Mouse (Mus musculus) ES-E14 (cell line): ENCODE data around the gene Tspear. TPM values are rescaled to one million over a fixed set of nuclear protein-coding genes. Genes with fewer than 3 reads are reported as not detected.

Source experiments
- DNase-seq: peaks from one replicate; pipeline ENCODE4 v3.0.0-alpha.2; 2013; ENCODE audit warnings: low read depth, low spot score
- H3K27ac ChIP-seq: 2 replicates; pipeline ENCODE4 v1.5.1; 2012; ENCODE audit warnings: low read depth, mild to moderate bottlenecking, low read length, moderate library complexity, mixed read lengths; ENCODE audit not compliant: poor library complexity, insufficient read depth, severe bottlenecking
- H3K36me3 ChIP-seq: 2 replicates; pipeline ENCODE4 v1.6.1; 2012; ENCODE audit warnings: mild to moderate bottlenecking, low read length, moderate library complexity, mixed read lengths; ENCODE audit not compliant: control insufficient read depth, poor library complexity, insufficient read depth, severe bottlenecking
- H3K4me1 ChIP-seq, 2 experiments: fragments of 150-350 bp in 1 of 2; sonication (generic) in 1 of 2; 2 replicates each; pipeline ENCODE4 v1.6.1; 2012; ENCODE audit warnings: low read length in 2 of 2, mild to moderate bottlenecking in 1 of 2, mixed read lengths in 1 of 2; ENCODE audit not compliant: control insufficient read depth in 2 of 2, insufficient read depth in 2 of 2, poor library complexity in 1 of 2
- H3K4me3 ChIP-seq, 2 experiments: fragments of 150-350 bp in 1 of 2; sonication (generic) in 1 of 2; 2 replicates each; pipeline ENCODE4 v1.5.1; 2012; ENCODE audit warnings: low read length in 2 of 2, low read depth in 1 of 2, mild to moderate bottlenecking in 1 of 2, mixed read lengths in 1 of 2; ENCODE audit not compliant: insufficient read depth in 1 of 2, poor library complexity in 1 of 2, severe bottlenecking in 1 of 2
- H3K9ac ChIP-seq: 2 replicates; pipeline ENCODE4 v1.6.1; 2012; ENCODE audit warnings: low read depth, mild to moderate bottlenecking, low read length, mixed read lengths; ENCODE audit not compliant: poor library complexity, insufficient read depth, severe bottlenecking
- H3K9me3 ChIP-seq: fragments of 150-350 bp; sonication (generic); 2 replicates; pipeline ENCODE4 v1.6.1; 2012; ENCODE audit warnings: low read depth, mild to moderate bottlenecking, low read length; ENCODE audit not compliant: control insufficient read depth, insufficient read depth
- CHD2 ChIP-seq: IDR thresholded peaks from 2 replicates; pipeline ENCODE4 v1.6.1; 2014; ENCODE audit warnings: mild to moderate bottlenecking, low read depth, low read length, inconsistent platforms
- HCFC1 ChIP-seq: IDR thresholded peaks from 2 replicates; pipeline ENCODE4 v1.6.1; 2012; ENCODE audit warnings: low read length, inconsistent platforms, borderline replicate concordance; ENCODE audit not compliant: insufficient read depth
- MAFK ChIP-seq: IDR thresholded peaks from 2 replicates; pipeline ENCODE4 v1.6.1; 2014; ENCODE audit warnings: mild to moderate bottlenecking, low read depth, low read length, inconsistent platforms; ENCODE audit not compliant: insufficient read depth
- ZC3H11A ChIP-seq: IDR thresholded peaks from 2 replicates; pipeline ENCODE4 v1.6.1; 2012; ENCODE audit warnings: low read depth, mild to moderate bottlenecking, inconsistent platforms, low read length, borderline replicate concordance
- ZNF384 ChIP-seq: IDR thresholded peaks from 2 replicates; pipeline ENCODE4 v1.6.1; 2012; ENCODE audit warnings: low read depth, low read length, inconsistent platforms
- in situ Hi-C, 2 experiments: fragments of 600-800 bp; cut with MboI; formaldehyde crosslinking; loops; one replicate each; pipeline ENCODE4 v1.15.1; 2025; ENCODE audit warnings: low sequenced_read_pairs in 2 of 2, inconsistent platforms in 1 of 2; ENCODE audit not compliant: unreplicated experiment in 2 of 2
- total RNA-seq: library from RNA; depleted of rRNA; stranded (reverse); fragments of 300-350 nt; gene quantifications from 2 replicates; pipeline ENCODE4 v1.2.3, GENCODE M21; 2012

The Tspear gene
- total RNA-seq, 1 experiment, result 0.49 TPM

DNA sequence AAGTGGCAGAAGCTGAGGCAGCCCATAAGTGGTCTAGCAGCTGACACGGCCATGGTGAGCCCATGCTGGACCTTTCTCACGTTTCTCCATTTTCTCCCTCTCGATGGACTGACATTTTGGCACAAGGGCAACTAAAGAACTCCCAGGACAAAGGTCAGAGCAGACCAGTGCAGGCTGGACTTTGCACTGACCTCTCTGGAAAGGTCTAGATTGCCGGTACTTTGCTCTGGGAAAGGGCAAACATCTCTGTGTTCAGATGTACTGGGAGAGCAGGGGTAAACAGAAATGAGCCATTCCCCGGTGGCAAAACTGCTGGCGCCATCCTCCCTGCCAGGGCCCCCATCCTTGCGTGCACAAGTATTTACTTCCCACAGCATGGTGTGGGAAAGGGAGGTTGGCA lies 213.8 kb downstream of the Tspear start:
- in situ Hi-C loops, result no loop called here
- H3K27ac ChIP-seq, result no peak overlapping the region
- no peak overlapping the region for H3K9ac ChIP-seq
- no peaks in the 10 kb centered on the region for H3K9me3 ChIP-seq
- peaks cover 0 to 3% of the 10 kb centered on the region in 2 experiments; a peak in 2 of 4 replicates for H3K4me1 ChIP-seq
- DNase-seq, result no peak
- H3K36me3 ChIP-seq, result peaks cover 9% of the 10 kb centered on the region; the same call in 1 of the 2 replicates
- TF ChIP-seq MAFK (no peak), ZC3H11A (no peak), CHD2 (no peak), ZNF384 (no peak), HCFC1 (no peak)
- no peak overlapping the region for H3K4me3 ChIP-seq

DNA sequence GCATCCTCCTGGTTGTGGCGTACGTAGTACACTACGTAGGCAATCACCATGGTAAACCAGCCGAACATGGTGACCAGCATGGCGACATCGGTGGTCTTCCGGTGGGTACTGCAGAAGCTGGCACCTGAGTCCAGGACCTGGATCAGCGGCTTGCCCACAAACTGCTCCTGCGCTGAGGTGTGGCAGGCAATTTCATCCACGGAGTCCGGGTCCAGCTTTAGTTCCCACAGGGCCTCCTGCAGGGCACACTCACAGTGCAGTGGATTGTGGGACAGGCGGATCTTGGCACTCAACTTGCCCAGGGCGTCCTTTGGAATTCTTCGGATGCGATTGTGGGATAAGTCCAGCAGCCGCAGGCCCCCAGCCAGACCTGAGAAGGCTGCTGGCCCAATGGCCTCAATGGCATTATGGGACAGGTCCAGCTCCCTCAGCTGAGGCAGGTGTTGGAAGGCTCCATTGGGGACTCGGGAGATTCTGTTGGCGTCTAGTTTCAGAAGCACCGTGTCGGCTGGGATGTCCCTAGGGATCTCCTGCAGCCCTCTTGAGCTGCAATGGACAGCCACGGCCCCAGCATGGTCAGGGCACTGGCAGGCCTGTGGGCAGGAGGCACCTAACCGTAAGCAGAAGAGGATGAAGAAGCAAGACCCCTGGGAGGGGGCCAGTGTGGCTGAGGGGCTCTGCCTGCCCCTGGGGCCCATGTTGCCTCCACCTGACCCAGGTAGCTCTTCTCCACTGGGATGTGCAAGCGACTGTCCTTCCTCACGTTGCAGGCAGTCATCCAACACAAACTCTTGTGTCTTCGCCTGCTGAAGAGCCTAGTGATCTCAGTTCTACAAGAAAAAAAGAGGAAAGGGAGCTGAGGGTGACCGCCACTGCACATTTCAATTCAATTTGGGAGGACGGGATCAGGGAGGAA lies 214.8 kb downstream of the Tspear start:
- Histone ChIP-seq H3K9ac (peak overlapping the region; percentile 16; the same call in 1 of the 2 replicates), H3K4me3 (peak overlapping the region; percentile 85 to 95; a peak in 3 of 4 replicates), H3K27ac (no peak overlapping the region), H3K9me3 (no peaks in the 10 kb centered on the region), H3K4me1 (peaks cover 0 to 3% of the 10 kb centered on the region in 2 experiments; a peak in 2 of 4 replicates), H3K36me3 (peaks cover 9% of the 10 kb centered on the region; the same call in 1 of the 2 replicates)
- TF ChIP-seq MAFK (no peak), ZNF384 (no peak), CHD2 (no peak), ZC3H11A (no peak), HCFC1 (no peak)
- DNase-seq, result no peak
- in situ Hi-C loops, result no loop called here

GRCm38 (mm10) chr10:77901871-77902210 lies 215.5 kb downstream of the Tspear start:
- Histone ChIP-seq H3K9ac (peak overlapping the region; percentile 91), H3K9me3 (no peaks in the 10 kb centered on the region), H3K4me3 (peak overlapping the region; percentile 85 to 95), H3K36me3 (peaks cover 9% of the 10 kb centered on the region; the same call in 1 of the 2 replicates), H3K27ac (no peak overlapping the region), H3K4me1 (peaks cover 0 to 3% of the 10 kb centered on the region in 2 experiments; a peak in 2 of 4 replicates)
- no peak for TF ChIP-seq MAFK
- no peak for TF ChIP-seq HCFC1
- no peak for TF ChIP-seq CHD2
- no peak for TF ChIP-seq ZC3H11A
- no peak for TF ChIP-seq ZNF384
- DNase-seq, result no peak
- in situ Hi-C loops, result no loop called here

GRCm38 (mm10) chr10:77902211-77902893 lies 216.0 kb downstream of the Tspear start, which contains the start of gene Lrrc3:
Lrrc3 (minus strand) TSS chr10:77902536.
- Histone ChIP-seq H3K4me1 (peaks cover 0 to 3% of the 10 kb centered on the region in 2 experiments; a peak in 2 of 4 replicates), H3K9me3 (no peaks in the 10 kb centered on the region), H3K9ac (peak within 1 kb of the TSS; percentile 91), H3K27ac (peak within 1 kb of the TSS; percentile 81), H3K4me3 (peak within 1 kb of the TSS; percentile 85 to 95), H3K36me3 (peaks cover 9% of the 10 kb centered on the region; the same call in 1 of the 2 replicates)
- peak; percentile 70 for DNase-seq
- TF ChIP-seq CHD2, result no peak
- no peak for TF ChIP-seq HCFC1
- TF ChIP-seq ZNF384, result no peak
- TF ChIP-seq MAFK, result no peak
- no peak for TF ChIP-seq ZC3H11A
- in situ Hi-C loops, result no loop called here
